Mouse (Mus musculus): ENCODE measurements around the gene Wdr82. TPM values are rescaled to one million over a fixed set of nuclear protein-coding genes. Genes with fewer than 3 reads are reported as not detected.

Gene Wdr82
- polyA plus RNA-seq, 1 experiment from 2014 or later: 25.5 TPM

DNA sequence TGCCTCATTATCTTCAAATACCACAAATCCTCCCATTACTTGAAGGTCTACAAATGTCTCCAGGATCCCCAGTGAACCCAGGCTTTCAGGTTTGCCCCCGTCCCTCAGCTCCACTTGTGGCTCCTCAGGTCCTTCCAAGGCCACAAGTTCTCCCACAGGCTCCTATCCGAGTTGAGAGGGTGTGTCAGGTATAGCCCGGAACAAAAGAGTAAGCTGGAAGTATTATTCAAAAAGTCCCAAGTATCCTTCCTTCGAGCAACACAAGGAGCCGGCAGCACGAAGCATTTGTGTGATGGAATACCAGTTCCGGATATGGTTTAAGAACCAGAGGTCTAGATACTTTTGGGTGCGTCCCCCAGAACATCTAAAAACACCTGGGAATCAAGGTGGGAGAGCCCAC lies 21.3 kb downstream of the Wdr82 start:
- no peak overlapping the region for H3K4me3 ChIP-seq
- no peak overlapping the region for H3K27ac ChIP-seq
- peaks cover 90% of the 10 kb centered on the region for H3K36me3 ChIP-seq
- 91% methylated on average over 8 of the region's 8 CpGs for WGBS
- DNase-seq (ENCODE audit: low spot score): no peak
- H3K9me3 ChIP-seq: no peaks in the 10 kb centered on the region
- no peaks in the 10 kb centered on the region for H3K4me1 ChIP-seq
- H3K27me3 ChIP-seq (ENCODE audit: insufficient read depth, poor library complexity, severe bottlenecking): no peaks in the 10 kb centered on the region

DNA sequence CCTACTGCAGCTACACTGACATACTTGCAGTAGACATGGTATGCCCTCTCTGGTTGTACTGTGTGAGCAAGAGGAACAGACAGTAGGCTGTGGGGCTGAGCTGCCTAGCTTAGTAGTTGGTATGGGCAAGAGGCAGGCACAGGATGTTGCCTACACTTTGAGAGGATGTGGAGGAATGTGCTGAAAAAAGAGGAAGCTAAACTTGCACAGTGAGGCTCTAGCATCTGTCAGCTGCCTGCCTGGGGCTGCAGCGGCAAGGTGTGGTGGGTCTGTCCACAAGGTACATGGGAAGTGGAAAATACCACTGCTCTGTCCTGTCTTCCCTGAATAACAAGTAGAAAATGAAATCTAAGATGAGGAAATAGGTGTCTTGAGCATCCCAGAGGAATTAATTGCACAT lies 22.3 kb downstream of the Wdr82 start:
- no peak overlapping the region for H3K4me3 ChIP-seq
- H3K27ac ChIP-seq: no peak overlapping the region
- H3K36me3 ChIP-seq: peaks cover 88% of the 10 kb centered on the region
- WGBS: 90% methylated on average over 1 of the region's 1 CpGs
- no peak for DNase-seq (ENCODE audit: low spot score)
- peaks cover 6% of the 10 kb centered on the region for H3K4me1 ChIP-seq
- no peaks in the 10 kb centered on the region for H3K9me3 ChIP-seq
- H3K27me3 ChIP-seq (ENCODE audit: insufficient read depth, poor library complexity, severe bottlenecking): no peaks in the 10 kb centered on the region

DNA sequence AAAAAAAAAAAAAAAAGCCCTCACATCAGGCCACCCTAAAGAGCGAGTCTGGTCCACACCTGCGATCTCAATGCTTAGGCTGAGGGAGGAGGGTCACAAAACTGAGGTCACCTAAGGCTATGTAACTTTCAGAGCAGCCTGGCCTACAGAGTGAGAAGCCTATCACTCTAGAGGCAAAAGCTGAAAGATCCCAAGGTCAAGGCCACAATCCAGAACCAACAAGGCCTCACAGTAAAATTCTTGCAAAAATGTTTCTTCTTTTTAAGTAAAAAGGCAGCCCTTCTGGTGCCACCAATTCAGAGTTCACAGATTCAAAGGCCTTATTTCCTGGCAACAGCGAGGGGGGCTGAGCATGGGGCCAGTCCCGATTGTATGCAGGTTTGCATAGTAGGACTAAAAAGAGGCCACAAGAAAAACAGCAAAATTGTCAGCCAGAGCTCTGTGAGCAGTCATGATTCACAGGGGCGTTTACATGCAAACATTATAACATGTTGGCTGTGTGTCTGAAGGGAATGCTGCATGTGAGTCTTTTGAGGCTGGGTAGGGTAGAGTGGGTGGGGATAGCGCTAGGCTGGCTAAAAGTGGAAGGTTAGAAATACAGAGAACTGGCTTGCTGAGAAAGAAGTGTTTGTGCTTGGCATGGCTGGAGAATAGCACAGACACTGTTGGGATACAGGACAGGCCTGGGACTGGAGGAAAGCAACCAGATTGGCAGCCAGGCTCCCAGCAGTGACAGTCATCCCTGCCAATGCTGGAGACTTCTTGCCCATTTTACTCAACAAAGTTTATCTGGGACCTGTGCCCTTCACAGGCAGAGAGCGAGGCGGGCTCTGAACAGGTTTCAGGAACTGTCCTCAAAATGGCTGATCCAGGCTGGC lies 23.4 kb downstream of the Wdr82 start:
- peaks cover 76% of the 10 kb centered on the region for H3K36me3 ChIP-seq
- 91% methylated on average over 8 of the region's 8 CpGs for WGBS

DNA sequence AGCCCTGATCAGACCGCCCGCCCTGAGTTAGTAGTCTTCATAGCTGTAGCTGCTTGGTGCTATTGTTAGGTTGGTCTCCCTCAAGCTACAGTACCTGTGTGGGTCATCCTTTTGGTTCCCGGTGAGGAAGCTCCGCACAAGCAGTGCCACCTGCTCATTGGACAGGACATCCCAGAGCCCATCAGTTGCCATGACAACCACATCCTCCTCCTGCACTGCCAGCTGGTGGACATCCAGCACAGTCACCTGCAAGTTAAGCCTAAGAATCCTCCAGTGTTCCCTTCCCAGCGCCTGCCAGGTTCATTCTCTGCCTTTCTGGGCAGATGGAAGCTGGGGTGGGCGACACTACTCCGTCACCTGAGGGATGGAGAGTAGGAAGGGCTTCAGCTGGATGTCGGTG lies 25.0 kb downstream of the Wdr82 start:
- Histone ChIP-seq H3K36me3 (peaks cover 61% of the 10 kb centered on the region), H3K4me1 (peaks cover 27% of the 10 kb centered on the region), H3K27ac (no peak overlapping the region), H3K4me3 (no peak overlapping the region), H3K9me3 (no peaks in the 10 kb centered on the region), H3K27me3 (ENCODE audit: insufficient read depth, poor library complexity, severe bottlenecking) (no peaks in the 10 kb centered on the region)
- WGBS: 91% methylated on average over 8 of the region's 8 CpGs
- no peak for DNase-seq (ENCODE audit: low spot score)

More for the DNA sequence above, 23.4 kb downstream of the Wdr82 start:
- no peak for DNase-seq (ENCODE audit: low spot score)
- Histone ChIP-seq H3K4me3 (no peak overlapping the region), H3K4me1 (peaks cover 15% of the 10 kb centered on the region), H3K9me3 (no peaks in the 10 kb centered on the region), H3K27ac (no peak overlapping the region), H3K27me3 (ENCODE audit: insufficient read depth, poor library complexity, severe bottlenecking) (no peaks in the 10 kb centered on the region)

DNA sequence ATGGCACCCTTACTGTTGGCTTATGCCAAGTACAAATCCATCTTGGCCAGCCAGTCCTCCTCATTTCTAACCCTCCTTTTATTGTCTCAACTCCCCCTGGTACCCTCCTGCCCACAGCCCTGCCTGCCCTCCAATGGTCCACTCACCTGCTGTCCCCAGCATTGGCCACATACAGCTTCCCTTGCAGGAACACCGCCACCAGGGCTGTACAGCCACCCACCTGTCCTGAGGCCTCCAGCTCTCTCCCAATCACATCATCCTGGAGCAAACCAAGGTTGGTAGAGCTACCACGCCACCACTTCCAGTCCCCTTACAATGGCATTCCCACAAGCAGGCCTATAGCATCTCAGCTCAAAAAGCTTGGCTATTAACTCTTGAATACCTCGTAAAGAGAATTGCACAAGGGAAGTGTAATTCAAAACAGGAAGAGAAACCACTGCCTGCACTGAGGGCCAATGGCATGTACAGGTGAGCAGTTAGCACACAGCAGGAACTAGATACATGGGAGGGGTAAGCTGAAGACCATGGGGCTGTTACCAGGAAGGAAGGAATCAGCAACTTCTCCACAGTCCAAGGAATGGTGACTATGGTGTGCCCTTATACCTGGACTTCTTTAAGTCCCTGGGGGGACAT lies 26.5 kb downstream of the Wdr82 start:
- no peak for DNase-seq (ENCODE audit: low spot score)
- no peak overlapping the region for H3K27ac ChIP-seq
- peaks cover 47% of the 10 kb centered on the region for H3K36me3 ChIP-seq
- 96% methylated on average over 3 of the region's 3 CpGs for WGBS
- H3K27me3 ChIP-seq (ENCODE audit: insufficient read depth, poor library complexity, severe bottlenecking): no peaks in the 10 kb centered on the region
- no peaks in the 10 kb centered on the region for H3K9me3 ChIP-seq
- H3K4me3 ChIP-seq: no peak overlapping the region; the same call in 1 of the 2 replicates
- peaks cover 29% of the 10 kb centered on the region for H3K4me1 ChIP-seq

DNA sequence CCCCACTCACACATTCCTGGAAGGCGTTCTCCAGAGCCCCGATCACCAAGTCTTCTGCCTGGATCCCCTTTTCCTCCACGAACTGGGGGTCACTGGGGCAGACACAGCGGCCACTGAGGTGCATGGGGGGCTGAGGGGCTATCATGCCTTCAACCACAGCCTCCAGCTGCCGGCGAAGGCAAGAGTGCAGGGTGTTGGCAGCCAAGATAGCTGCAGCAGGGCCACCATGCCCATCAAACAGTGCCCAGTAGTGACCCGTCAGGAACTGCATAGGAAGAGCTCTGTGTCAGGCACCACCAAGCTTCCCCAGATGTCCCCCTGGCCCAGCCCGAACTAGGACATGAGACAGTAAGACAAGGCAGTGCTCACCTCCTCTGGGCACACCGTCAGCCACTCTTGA lies 27.0 kb downstream of the Wdr82 start:
- peak overlapping the region; percentile 78 for H3K4me3 ChIP-seq
- H3K27ac ChIP-seq: no peak overlapping the region
- no peaks in the 10 kb centered on the region for H3K9me3 ChIP-seq
- H3K36me3 ChIP-seq: peaks cover 41% of the 10 kb centered on the region
- WGBS: 88% methylated on average over 9 of the region's 9 CpGs
- H3K4me1 ChIP-seq: peaks cover 33% of the 10 kb centered on the region
- H3K27me3 ChIP-seq (ENCODE audit: insufficient read depth, poor library complexity, severe bottlenecking): no peaks in the 10 kb centered on the region
- DNase-seq (ENCODE audit: low spot score): no peak

DNA sequence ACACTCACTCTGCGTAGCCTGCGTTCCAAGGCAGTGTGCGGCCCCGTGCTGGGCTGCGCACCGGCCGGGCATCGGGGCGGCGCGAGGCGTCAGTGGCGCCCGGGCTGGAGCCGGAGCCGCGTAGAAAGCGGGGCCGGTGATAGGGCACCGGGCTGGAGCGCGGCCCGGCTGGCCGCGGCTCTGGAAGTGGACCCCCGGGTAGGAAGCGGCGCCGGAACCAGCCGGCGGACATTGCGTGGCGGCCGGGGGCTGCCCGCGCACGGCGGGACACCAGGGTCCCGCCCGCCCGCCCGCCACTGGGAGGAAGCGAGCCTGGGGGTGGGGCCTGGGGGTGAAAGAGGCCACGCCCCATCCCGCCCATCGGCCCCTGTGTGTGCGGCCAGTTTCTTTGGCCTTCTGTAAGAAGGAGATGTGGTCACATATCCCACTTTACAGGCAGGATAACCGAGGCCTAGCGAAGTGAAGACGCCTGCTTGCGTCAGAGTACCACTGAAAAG lies 28.3 kb downstream of the Wdr82 start:
- Histone ChIP-seq H3K27me3 (ENCODE audit: insufficient read depth, poor library complexity, severe bottlenecking) (no peaks in the 10 kb centered on the region), H3K36me3 (peaks cover 37% of the 10 kb centered on the region), H3K4me3 (peak overlapping the region; percentile 78), H3K4me1 (peaks cover 46% of the 10 kb centered on the region), H3K27ac (peak overlapping the region; percentile 91), H3K9me3 (no peaks in the 10 kb centered on the region)
- DNase-seq (ENCODE audit: low spot score): peak; percentile 94
- under 1% methylated on average over 51 of the region's 51 CpGs for WGBS

DNA sequence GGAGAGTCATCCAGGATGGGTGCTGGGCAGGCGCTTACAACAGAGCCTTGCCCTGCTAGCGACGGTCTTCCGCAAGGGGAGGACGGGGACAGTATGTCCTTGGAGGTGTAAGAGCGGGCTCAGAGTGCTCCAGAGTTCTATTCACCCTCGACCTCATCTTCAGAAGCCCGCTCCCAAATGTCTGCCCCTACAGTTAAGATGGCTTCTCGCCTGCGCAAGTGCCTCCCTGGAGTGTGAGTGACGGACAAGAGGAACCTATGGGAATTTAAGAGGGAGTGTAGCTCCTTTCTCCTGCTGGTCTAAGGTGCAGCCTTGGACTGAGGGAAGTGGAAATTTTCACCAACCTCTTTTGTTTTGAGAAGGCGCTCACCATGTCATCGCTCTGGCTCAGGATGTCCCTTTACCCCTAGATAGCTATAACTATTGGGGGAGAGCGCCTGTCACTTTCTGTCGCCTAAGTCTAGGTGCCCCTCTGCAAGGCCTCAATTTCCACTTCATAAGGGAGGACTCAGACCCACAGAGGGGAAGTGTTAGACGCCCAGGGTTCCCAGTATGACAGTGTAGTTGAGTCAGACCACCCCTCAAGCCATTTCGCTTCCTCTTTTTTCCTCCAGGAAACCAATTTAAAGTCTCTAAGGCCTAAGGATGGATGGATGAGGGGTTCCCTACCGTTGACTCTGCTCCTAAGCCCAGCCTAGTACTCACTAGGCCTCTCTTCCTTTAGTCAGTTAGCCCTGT lies 29.0 kb downstream of the Wdr82 start, which contains the start of gene Ppm1m:
Gene Ppm1m, minus strand, starts transcription at position 212 of the 738 bp plus-strand sequence.
- Histone ChIP-seq H3K27me3 (ENCODE audit: insufficient read depth, poor library complexity, severe bottlenecking) (no peaks in the 10 kb centered on the region), H3K4me3 (peak within 1 kb of the TSS; percentile 78), H3K36me3 (peaks cover 30% of the 10 kb centered on the region), H3K4me1 (peaks cover 53% of the 10 kb centered on the region), H3K9me3 (no peaks in the 10 kb centered on the region), H3K27ac (peak within 1 kb of the TSS; percentile 91)
- no peak for DNase-seq (ENCODE audit: low spot score)
- WGBS: 34% methylated on average over 18 of the region's 18 CpGs

DNA sequence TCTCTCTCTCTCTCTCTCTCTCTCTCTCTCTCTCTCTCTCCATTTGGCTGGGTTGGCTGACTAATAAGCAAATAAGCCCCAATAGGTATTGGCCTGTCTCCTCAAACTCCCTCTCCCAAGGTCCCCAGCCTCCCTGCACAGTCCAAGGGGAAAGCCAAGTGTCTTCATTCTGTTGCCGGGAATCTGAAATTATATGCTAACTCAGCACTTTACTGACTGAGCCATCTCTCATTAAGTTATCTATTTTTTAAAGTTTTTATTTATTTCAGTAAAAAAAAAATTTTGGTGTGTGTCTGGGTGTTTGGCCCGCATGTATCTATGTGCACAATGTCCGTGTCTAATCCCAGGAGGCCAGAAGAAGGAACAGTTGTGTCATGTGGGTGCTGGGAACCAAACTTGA lies 31.2 kb downstream of the Wdr82 start:
- no peaks in the 10 kb centered on the region for H3K27me3 ChIP-seq (ENCODE audit: insufficient read depth, poor library complexity, severe bottlenecking)
- peak overlapping the region; percentile 76; the same call in 1 of the 2 replicates for H3K4me3 ChIP-seq
- 85% methylated on average over 3 of the region's 3 CpGs for WGBS
- no peaks in the 10 kb centered on the region for H3K9me3 ChIP-seq
- no peak overlapping the region for H3K27ac ChIP-seq
- H3K36me3 ChIP-seq: peaks cover 10% of the 10 kb centered on the region
- H3K4me1 ChIP-seq: peaks cover 75% of the 10 kb centered on the region
- no peak for DNase-seq (ENCODE audit: low spot score)

DNA sequence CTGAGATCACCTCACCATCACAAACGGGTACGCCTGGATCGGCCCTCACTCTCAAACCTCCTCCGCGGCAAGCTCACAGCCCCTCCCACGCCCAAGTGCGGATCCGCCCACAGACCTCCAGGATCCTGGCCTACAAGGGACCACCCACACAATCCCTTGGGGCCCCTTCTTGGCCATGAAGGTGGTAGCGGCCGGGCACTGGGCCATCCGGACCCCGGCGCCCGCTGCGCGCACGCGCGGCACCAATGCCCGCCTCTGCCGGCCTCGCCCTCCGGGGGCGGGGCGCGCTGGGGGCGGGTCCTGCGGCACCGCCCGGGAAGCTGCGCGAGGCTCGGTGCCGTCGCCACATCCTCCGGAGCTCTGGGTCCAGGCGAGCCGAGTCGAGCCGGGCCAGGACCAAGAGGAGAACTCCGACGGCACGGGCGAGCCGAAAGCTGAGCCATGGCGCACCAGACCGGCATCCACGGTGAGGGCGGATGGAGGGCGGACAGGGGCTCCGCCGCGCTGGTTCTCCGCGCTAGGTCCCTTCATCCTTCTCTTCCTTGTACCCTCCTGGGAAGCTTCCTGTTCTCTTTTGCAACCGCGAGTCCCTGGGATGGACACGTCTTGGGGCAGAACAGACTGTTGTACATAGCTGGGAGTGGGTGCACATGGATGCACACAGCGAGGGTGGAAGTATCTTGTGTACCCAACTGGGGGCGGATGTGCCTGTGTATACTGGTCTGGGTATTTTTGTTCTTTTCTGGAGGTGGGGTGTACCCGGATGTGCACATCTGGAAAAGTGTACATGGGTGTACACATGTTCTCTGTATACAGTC lies 32.3 kb downstream of the Wdr82 start, which contains the start of gene Twf2:
Gene Twf2, plus strand, starts transcription at position 290 of the 818 bp plus-strand sequence.
- Histone ChIP-seq H3K36me3 (peaks cover 10% of the 10 kb centered on the region), H3K27ac (peak within 1 kb of the TSS; percentile 89), H3K27me3 (ENCODE audit: insufficient read depth, poor library complexity, severe bottlenecking) (no peaks in the 10 kb centered on the region), H3K4me3 (peak within 1 kb of the TSS; percentile 76), H3K4me1 (peaks cover 75% of the 10 kb centered on the region), H3K9me3 (no peaks in the 10 kb centered on the region)
- WGBS: 2% methylated on average over 61 of the region's 61 CpGs
- DNase-seq (ENCODE audit: low spot score): peak; percentile 98

DNA sequence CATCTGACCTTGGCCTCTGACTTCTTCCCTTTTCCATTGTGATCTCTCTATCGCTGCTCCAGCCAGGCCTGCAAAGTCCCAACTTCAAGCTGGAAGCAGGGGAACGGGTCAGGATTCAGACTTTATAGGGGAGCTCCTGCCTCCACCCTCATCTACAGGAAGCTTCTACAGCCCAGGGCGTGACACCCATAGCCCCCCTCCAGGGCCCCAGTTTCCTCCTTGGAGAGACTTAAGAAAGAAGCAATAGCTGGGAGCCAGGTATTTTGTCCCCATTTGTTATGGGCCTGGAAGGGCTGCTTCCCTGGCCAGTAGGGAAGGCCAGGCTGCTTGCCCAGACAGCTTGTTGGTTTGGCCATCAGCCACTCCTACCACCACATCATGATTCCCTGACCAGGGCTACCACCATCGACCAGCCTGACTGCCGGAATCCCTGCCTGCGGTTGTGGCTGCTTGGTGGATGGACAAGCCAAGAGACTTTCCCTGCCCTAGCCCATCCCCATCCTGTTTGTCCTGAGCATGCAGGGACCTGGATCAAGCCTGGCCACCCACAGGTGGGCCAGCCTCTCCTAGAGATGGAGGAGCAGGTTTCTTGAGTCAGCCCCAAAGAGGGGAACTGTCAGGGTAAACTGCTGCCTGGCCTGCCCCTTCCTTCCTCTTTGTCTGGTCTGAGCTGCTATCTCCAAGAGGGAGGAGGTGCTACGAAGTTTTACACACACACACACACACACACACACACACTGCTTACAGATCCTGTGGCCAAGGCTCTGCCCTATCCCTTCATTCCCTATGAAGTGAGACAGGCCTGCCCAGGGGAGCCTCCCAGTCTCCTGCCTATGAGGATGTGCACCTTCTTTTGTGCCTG lies 33.5 kb downstream of the Wdr82 start:
- no peak for DNase-seq (ENCODE audit: low spot score)
- H3K36me3 ChIP-seq: peaks cover 18% of the 10 kb centered on the region
- H3K27ac ChIP-seq: peak overlapping the region; percentile 89
- no peaks in the 10 kb centered on the region for H3K9me3 ChIP-seq
- peak overlapping the region; percentile 76 for H3K4me3 ChIP-seq
- WGBS: 74% methylated on average over 7 of the region's 7 CpGs
- H3K4me1 ChIP-seq: peaks cover 66% of the 10 kb centered on the region
- H3K27me3 ChIP-seq (ENCODE audit: insufficient read depth, poor library complexity, severe bottlenecking): no peaks in the 10 kb centered on the region
